Mouse (Mus musculus): Measurements from ENCODE around the gene Asap2.

DNA sequence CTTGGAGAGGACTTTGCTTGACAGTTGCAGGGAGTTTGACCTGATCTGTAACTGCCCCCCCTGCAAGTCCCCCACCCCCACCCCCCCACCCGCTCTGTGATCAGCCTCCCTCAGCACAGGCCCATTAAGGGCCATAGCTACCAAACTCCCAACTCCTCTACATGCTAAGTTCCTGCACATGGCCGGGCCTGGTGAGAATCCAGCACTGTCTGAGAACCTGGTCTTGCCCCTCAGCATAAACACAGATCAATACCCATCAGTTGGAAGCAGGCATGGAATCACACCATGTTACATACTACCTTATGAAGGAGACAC, 276.5 kb downstream of the Asap2 start:
- no peak for TF ChIP-seq POLR2A (IDR thresholded peaks at IDR 0.05; ENCODE audit: control insufficient read depth, low read depth, low read length)
- no peak for TF ChIP-seq CTCF (IDR thresholded peaks at IDR 0.05; ENCODE audit: control insufficient read depth, insufficient read depth, insufficient replicate concordance, low read depth, low read length)
